Mouse (Mus musculus): ENCODE results near the gene Ryr1. TPM values are rescaled to one million over a fixed set of nuclear protein-coding genes. Genes with fewer than 3 reads are reported as not detected.

Ryr1 gene
- 1 to 10 TPM; 6.5 to 8.9 TPM for total RNA-seq (2021)
- long read RNA-seq, experiment 1, partial matches to known transcripts, result 2 of 4 reads
- long read RNA-seq, experiment 1, other reads (novel, unspliced or antisense), result 2 of 4 reads
- long read RNA-seq, experiment 2, partial matches to known transcripts, result 5 of 6 reads
- long read RNA-seq, experiment 2, other reads (novel, unspliced or antisense), result 1 of 6 reads

DNA sequence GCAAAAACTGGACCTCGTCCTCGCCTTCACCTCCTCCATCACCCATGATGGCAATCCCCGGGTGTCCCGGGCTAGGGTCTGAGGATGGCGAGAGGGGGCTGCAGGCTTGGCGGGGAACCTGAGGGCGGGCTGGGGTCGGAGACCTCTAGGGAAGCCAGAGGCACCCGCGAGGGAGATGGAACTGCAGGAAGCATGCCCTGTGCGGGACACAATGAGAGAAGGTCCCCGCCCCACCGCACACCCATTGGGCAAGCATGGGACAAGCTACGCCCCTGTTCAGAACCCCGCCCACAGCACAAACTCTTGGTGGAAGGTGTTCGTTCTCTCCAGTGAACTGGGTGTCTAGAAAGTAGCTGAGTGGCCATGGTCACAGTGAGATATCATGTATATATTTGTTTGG is at the start of gene Ryr1:
Ryr1 (minus strand) TSS at position 210 of the 400 bp plus-strand sequence.
- DNase-seq (ENCODE audit: low spot score in 2 of 2), result no peak

DNA sequence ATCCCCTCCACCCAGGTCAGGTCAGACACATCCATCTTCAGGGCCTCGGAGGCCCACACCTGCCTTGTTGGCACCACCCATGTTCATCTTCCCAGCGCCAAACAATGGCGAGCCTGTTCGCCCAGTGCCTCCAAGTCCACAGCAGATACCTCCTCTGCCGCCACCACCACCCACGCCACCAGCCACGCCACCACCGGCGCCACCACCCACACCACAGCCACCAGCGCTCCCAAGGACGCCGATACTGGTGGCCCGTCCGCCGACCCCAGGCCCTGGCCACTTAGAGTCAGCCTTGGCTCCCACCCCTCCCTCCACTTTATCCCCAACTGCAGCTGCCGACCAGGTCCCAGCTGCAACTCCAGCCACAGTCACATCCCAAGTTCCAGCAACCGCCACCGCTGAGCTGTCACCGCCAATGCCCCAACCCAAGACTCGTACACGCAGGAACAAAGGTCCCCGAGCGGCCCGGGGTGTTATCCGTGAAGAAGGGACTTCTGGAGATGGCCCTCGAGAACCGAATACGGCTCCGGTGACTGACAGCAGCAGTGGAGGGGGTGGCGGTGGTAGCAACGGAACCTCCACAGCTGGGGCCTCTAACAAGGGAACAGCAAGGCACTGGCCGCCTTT is 47.5 kb upstream of the Ryr1 start:
- no peak for DNase-seq (ENCODE audit: low spot score in 2 of 2)

DNA sequence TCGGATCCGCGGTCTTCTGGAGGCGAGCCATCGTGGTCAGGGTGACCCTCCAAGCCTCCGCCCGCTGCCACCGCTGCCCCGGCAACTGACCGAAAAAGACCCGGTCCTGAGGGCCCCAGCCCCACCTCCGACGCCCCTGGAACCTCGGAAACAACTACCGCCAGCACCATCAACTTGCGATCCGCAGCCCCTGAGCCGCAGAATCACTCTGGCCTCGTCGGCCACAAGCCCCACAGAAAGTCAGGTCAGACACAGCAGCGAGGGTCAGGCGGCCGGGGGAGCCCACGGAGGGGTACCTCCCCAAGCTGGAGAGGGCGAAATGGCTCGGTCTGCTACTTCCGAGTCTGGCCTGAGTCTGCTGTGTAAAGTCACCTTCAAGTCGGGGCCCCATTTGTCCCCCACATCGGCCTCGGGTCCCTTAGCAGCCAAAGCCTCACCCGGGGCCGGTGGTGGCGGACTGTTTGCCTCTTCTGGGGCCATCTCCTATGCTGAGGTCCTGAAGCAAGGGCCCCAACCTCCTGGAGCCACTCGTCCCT is 46.7 kb upstream of the Ryr1 start:
- no peak for DNase-seq (ENCODE audit: low spot score in 2 of 2)

DNA sequence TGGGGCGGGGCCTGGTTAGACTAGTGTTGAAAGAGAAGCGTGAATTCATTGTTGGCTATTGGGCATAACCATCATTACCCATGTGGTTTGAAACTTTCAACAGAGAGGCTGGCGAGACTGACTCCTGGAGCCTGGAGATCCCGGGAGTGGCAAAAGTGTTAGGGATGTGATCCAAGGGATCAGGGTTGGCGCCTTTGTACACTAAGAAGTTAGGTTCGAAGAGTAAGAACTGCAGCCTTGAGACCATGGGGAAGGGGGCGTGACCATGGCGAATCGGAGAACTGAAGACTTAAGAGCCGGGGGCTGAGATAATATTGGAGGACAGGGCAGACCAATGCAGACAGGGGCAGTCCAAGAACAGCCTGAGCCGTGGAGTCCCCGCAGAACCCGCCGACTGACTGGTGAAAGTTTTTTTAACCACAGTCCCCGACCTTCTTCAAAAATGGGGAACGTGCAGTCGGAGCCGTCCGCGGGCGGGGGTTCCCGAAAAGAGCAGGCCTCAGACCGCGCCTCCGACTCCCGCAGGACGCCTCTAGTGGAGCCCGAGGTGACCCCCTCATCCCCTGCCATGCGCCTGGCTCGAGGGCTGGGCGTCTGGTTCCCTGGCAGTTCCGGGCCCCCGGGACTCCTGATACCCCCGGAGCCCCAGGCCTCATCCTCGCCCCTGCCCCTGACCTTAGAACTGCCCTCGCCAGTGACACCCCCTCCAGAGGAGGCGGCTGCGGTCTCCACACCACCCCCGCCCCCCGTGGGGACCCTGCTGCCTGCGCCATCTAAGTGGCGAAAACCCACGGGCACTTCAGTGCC is 46.0 kb upstream of the Ryr1 start:
- DNase-seq (ENCODE audit: low spot score in 2 of 2), result no peak

DNA sequence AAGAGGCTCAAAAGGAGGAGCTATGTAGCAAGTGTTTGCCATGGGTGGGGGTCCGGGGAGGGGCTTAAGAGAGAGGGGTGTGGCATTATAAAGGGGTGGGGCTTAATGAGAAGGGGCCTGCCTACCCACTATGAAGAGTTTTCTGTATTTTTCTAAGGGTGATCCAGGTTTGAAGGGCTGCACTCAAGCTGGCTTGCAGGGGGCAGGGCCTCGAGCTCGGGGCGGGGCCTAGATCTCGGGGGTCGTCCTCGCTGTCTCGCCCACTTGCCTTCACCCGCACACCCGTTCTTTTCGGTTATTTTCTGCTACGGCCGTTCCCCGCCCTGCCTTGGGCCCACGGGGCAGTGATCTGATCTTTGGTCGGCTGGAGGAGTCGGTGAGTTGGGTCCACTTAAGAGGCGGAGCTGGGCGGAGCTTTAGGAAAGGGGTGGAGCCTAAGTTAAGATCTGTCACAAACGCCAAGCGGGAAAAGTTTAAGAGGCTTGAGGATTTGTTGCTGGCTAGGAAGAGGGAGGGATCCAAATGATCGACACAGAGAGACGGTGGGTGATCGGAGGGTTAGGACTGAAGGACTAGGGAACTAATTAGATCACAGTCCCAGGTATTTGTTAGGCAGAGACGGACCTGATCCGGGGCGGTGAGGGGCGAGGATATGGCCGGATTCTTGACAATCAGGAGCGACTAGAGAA is 45.2 kb upstream of the Ryr1 start, which contains the start of the genes Ggn and Spred3:
Ggn (plus strand) TSS at position 145 of the 689 bp plus-strand sequence.
Spred3 (minus strand) TSS at position 346 of the 689 bp plus-strand sequence.
- DNase-seq (ENCODE audit: low spot score in 2 of 2), result no peak

DNA sequence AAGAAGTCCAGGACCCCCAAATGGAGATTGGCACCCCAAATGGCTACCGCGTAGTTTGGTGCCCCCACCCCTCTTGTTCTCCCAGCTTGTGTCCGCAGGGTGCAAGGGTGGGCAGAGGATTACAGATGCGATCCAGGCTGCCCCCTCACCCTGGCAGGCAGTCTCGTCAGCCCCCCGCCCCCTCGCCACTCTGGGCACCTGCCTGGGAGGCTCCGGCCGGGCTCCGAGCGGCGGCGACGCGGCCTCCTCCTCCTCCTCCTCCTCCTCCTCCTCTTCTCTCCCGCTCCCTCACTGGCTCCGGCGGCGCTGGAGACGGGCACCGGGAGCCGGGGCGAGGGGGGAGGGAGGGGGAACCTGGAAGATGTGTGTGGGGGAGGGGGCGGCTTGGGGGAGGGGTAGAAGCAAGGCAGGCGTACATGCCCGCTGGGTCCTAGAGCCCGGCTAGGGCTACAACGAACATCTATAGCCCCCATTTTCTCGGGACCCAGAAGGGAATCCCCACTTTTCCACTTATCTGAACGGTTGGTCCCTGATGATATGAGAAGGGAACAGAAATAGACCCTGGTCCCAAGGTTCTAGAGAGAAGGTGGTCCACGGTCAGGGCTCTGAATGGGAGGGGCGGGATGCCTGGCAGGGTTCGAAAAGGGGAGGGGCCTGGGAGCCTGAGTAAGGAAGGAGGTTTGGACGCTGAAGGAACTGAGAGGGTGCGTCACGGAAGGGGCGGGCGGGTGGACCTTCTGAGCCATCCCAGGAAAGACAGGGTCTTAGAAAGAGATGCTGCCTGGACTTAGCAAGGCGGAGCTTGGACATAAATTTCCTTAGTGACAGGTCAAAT is 44.5 kb upstream of the Ryr1 start:
- peak; percentile 79 to 86 for DNase-seq (ENCODE audit: low spot score in 2 of 2)

DNA sequence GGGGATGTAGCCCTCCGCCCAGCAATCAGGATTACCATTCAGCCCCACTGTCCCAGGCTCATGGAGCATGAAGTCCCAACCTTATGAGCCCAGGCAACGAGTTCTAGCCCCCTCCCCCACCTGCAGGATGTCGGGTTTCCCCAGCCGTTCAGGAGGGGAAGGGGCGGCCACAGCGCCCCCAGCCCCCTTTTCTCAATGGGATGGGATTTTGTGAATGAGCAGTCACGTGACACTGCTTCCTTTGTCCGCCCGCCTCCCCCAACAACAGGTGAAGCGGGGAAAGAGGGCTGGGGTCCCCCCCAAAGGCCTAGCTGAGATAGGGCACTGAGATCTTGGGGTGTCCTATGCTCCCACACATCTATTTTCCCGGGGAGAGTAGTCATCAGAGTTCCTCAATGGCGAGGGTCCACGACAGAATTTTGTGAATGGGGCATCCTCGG is 43.8 kb upstream of the Ryr1 start:
- DNase-seq (ENCODE audit: low spot score in 2 of 2), result no peak

DNA sequence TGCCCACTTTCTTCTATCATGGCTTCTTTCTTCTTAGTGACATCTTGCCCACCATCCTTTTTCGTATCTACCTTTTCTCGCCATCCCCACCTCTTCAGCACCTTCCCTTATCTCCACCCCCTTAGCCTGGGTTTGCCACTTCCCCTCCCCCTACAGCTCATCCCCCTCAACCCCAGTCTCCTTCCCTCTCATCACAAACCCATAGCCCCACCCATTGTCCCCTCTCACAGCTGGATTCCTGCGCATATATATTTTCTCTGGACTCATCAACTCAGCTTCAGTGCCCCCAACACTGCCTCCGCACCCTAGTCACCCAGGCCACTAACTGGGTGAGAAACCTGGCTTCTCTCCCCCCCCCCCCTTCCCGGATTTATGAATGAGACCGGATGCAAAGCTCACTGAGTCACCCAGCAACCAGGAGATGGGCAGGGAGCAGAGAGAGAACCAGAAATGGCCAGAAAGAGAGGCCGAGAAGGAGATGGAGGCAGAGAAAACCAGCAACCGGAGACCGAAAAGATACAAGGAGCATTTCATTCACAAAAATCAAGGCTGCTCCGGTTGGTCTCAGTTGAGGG is 43.2 kb upstream of the Ryr1 start:
- no peak for DNase-seq (ENCODE audit: low spot score in 2 of 2)

DNA sequence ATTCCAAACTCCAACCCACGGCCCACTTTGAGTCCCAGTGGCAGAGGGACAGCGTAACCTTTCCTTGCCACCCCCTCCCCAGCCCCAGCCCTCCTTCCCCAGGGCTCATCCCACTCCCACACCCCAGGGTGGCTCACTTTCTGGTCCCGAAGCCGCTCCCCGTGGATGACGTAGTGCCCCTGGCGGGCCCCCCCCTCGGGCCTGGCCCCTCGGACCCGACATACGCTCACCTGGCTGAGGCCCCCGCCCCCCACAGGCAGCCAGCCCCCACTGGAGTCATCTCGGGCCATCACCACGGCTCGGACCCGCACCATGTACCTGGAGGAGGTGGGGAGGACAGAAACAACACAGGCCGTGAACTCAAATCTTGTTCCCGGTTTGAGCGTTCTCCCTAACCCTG is 42.7 kb upstream of the Ryr1 start:
- DNase-seq (ENCODE audit: low spot score in 2 of 2), result no peak

DNA sequence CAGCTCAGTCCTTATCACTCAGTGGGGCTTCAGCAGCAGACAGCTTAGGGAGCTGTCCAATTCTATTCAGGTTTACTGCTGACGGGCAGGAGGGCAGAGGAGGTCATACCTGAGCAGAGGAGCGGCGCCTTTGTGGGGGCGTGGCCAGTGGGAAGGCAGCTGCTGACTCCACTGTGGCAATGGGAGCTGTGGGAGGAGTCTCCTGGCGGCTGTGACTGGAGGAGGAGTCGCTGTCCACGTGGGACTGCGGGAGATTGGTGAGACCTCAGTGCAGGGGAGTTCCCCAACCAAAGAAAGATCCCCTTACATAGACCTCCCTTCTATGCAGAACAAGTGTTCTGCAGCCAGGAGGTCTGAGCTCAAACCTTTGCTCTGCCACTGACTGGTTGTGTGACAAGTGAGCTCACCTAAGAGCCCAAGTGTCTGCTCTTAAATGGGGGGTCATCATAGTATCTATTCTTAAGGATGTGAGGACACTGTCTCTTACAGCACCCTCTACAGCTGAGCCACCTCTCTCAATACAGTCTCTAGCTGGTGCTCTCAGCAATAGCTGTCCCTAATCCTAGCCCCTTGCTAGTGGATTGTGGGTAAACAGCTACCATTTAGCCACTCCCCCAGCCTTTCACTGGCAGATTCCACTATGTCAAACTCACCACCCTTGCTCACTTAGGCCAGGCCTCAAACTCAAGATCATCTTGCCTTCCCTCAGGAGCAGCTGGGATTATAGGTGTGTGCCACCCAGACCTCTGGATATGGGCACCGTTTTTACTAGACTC is 38.0 kb upstream of the Ryr1 start:
- no peak for DNase-seq (ENCODE audit: low spot score in 2 of 2)

DNA sequence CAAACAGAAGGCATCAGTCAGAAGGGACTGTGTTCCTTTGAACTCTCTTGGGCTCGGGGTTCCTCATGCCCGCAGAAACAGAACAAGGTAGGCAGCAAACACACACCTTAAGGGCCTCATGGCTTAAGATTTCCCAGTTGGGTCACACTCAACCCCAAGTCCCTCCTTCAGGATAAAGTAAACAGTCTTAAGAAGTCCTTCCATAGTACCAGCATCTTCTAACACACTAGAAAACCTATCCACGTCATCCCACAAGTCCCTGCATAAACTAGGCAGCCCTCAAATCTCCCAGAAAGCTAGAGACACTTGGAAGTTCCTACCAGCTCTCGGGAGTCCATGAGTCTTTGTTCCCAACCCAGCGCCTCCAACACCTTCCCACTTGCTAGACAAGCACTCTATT is 37.3 kb upstream of the Ryr1 start:
- DNase-seq (ENCODE audit: low spot score in 2 of 2), result no peak

DNA sequence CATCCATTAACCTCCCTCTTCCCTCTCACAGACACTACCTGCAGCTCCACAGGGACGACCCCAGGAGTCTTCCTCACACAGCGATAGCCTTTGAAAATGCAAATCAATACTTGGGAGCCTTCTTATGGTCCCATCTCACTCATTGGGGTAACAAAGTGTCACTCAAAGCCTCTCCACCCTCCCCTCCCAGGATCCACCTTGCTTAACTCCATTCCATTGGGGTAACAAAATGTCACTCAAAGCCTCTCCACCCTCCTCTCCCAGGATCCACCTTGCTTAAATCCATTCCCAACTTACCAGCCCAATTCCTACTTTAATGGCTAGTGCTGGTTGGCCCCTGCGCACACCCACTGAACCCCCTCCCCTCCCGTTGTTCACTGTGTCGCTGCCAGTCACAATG is 33.3 kb upstream of the Ryr1 start:
- no peak for DNase-seq (ENCODE audit: low spot score in 2 of 2)

DNA sequence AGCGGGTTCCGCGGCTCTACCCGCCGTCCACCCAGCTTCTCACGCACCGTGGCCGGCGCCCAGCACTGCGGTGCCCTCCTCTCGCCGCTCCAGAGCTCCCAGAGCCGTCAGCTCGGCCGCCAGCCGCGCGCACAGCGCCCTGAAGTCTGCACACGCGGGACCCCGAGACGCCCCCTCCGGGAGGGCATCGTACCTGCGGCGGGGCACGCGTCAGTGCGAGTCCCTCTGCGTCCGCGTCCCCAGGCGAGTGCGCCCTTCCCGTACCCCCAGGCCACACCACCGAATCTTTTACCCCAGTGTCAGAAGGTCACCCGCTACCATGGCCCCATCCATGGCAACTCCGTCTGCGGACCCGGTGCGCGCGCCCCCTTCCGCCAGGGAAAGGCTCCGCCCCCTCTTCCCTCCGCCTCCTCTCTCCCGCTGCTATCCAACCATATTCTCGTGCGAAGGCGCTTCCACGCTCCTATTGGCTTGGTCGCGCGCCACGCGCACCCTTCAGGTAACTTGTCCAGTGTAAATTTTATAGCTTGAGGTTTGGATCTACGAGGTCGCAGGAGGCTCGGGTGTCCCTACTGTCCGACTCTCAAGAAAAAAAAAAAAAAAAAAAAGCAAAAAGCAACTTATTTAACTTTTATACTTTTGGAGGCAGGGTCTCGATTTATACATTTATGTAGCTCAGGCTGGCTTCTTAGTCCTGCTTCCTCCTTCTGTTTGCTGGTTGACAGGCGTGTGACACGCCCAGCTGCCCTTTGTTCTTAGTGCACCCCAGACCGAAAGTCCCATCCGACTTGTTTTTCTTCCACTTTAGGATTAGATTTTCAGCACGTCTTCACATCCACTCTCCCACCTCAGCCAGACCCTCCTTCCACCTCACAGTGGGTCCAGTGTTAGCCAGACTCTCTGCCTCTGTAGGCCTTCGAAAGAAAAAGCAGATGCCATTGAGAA is 31.1 kb upstream of the Ryr1 start, which contains the start of gene Fam98c:
Fam98c (minus strand) TSS at position 397 of the 945 bp plus-strand sequence.
- peak; percentile 80 to 89 for DNase-seq (ENCODE audit: low spot score in 2 of 2)

DNA sequence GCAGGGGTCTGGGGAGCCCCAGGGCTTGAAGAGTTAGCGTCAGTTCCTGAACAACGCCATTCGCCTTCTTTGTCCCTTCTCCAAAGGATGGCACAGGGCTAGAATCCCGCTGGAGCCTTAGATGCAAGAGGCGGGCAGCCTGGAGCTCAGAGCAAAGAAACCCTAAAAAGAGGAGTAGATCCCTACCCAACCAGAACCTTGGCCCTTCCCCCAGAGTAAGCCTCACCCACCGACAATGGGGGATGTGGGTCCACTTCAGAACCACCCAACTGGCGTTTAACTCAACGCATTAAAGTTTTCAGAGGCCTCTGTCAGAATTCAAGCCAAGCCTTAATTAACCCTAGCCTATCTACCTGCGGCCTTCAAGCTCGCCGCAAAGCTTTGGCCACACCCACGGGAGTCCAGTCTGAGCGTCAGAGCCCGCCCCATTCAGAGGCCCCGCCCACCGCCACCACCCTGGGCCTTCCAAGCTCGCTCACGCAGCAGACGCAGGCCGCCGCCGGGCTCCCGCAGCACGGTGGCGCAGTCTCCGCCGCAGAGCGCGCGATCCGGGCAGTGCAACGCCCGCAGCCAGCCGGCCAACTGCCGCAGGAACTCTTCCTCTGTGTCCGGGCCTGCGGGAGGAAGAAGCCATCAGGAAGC is 30.3 kb upstream of the Ryr1 start:
- peak; percentile 91 to 93 for DNase-seq (ENCODE audit: low spot score in 2 of 2)

DNA sequence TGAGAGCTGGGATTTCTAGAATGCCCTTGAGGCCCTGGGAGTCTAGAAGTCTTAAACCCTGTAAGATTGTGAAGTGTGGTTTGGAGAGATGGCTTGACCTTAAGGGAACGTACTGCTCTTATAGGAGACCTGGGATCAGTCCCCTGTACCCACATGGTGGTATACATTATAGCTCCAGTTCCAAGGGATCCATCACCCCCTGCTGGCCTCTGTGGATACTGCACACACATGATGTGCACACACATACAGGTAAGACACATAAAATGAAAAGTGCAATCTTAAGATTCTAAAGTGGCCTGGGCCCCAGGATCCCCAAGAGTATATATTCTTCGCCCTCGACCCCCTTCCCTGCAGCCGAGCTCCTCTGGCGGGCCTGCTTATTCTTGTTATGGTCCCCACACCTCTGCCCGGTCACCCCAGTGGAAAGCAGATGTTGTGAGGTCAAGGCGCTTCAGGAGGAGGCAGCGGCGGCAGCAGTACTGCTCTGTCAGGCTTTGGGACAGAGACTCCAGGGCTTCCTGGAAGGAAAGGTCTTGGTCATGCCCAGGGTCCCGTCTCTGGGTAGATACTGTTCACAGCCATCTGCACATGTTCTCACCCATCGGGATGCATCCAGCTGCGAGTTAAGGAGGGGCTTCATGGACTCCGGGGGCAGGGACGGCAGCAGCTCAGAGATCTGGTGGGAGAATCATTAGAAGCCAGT is 29.2 kb upstream of the Ryr1 start:
- no peak for DNase-seq (ENCODE audit: low spot score in 2 of 2)

DNA sequence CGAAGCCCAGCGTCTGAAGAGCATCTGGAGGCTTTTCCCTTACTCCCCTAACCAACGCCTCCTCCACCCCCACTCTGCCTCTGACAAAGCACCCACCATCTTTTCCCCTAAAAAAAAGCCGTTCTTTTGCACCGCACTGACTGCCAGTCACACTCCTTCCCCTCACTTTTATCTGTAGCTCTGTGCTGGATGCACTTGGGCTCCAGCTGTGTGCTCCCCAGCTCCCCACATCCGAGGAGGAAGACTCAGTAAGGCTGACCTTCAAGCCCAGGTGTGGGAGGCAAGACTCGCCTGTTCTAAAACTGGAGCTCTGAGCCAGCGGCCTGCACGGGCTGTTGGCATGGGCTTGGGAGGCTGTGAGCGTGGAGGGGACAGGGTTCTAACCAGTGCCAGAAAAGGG is 26.5 kb upstream of the Ryr1 start:
- DNase-seq (ENCODE audit: low spot score in 2 of 2), result no peak

DNA sequence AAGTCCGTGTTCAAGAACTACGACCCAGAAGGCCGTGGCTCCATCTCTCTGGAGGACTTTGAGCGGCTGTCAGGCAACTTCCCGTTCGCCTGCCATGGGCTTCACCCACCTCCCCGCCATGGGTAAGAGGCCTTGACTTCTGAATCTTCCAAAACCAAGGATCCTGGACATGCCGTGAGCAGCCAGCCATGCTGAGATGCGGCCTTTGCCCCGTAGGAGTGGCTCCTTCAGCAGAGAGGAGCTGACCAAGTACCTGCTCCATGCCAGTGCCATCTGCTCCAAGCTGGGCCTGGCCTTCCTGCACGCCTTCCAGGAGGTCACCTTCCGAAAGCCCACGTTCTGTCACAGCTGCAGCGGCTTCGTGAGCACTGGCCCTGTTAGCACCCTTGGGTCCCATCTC is 23.8 kb upstream of the Ryr1 start:
- DNase-seq (ENCODE audit: low spot score in 2 of 2), result no peak
